Mouse (Mus musculus) testis, adult 2 months (tissue): ENCODE measurements around the gene Wtap. TPM values are rescaled to one million over a fixed set of nuclear protein-coding genes. Genes with fewer than 3 reads are reported as not detected.
"Not testable (repeated sequence)": the region's sequence is repeated elsewhere in the genome, so short reads cannot be mapped to it uniquely, and the experiment has no call there.

Experiments used
- H3K27ac ChIP-seq: fragments of 200-500 bp; 2 replicates; pipeline ENCODE4 v1.5.1; 2012; ENCODE audit warnings: low read depth, low read length; ENCODE audit not compliant: control insufficient read depth, insufficient read depth
- H3K27me3 ChIP-seq: fragments of 200-500 bp; 2 replicates; pipeline ENCODE4 v1.6.1; 2012; ENCODE audit warnings: mild to moderate bottlenecking, low read length, moderate library complexity; ENCODE audit not compliant: control insufficient read depth, insufficient read depth
- H3K36me3 ChIP-seq: fragments of 200-500 bp; 2 replicates; pipeline ENCODE4 v1.6.1; 2012; ENCODE audit warnings: mild to moderate bottlenecking, low read length; ENCODE audit not compliant: control insufficient read depth, insufficient read depth
- H3K4me1 ChIP-seq: fragments of 200-500 bp; 2 replicates; pipeline ENCODE4 v1.6.1; 2012; ENCODE audit warnings: low read length; ENCODE audit not compliant: control insufficient read depth, insufficient read depth
- H3K4me3 ChIP-seq: fragments of 200-500 bp; 2 replicates; pipeline ENCODE4 v1.5.1; 2012; ENCODE audit warnings: low read depth, mild to moderate bottlenecking, low read length, moderate library complexity, mixed read lengths; ENCODE audit not compliant: control insufficient read depth
- CTCF ChIP-seq: fragments of 200-500 bp; IDR thresholded peaks from 2 replicates; pipeline ENCODE4 v1.5.1; 2012; ENCODE audit warnings: low read depth, mild to moderate bottlenecking, inconsistent platforms, low read length, moderate library complexity; ENCODE audit not compliant: control insufficient read depth, insufficient read depth, insufficient replicate concordance
- POLR2A ChIP-seq: fragments of 200-500 bp; IDR thresholded peaks from 2 replicates; pipeline ENCODE4 v1.6.1; 2012; ENCODE audit warnings: low read depth, mild to moderate bottlenecking, inconsistent platforms, low read length, moderate library complexity; ENCODE audit not compliant: control insufficient read depth
- polyA plus RNA-seq: library from polyadenylated mRNA; depleted of rRNA; stranded (reverse); fragments of >200 nt; gene quantifications from 2 replicates; pipeline ENCODE4 v1.2.3, GENCODE M21; 2012; rRNA removed

Gene Wtap
- 6.1 and 7.6 TPM in 2 replicates for polyA plus RNA-seq

- Histone ChIP-seq H3K4me3 (no peak within 1 kb of the TSS), H3K36me3 (no peaks in the 10 kb centered on the region), H3K4me1 (no peaks in the 10 kb centered on the region; the same call in none of the 2 replicates), H3K27me3 (no peaks in the 10 kb centered on the region), H3K27ac (no peak within 1 kb of the TSS)
- TF ChIP-seq CTCF (no peak), POLR2A (no peak)
Measured at GRCm38 (mm10) chr17:12994069-12994468, at the start of gene Wtap. Gene Wtap, minus strand, starts transcription at chr17:12994169.

- H3K36me3 ChIP-seq, H3K4me3 ChIP-seq, H3K4me1 ChIP-seq, H3K27me3 ChIP-seq, H3K27ac ChIP-seq: not testable (repeated sequence)
Measured at GRCm38 (mm10) chr17:13036627-13037192, 42.7 kb upstream of the Wtap start.

GRCm38 (mm10) chr17:13013316-13013715 lies 19.3 kb upstream of the Wtap start:
- no peak overlapping the region for H3K4me3 ChIP-seq
- no peak overlapping the region for H3K27ac ChIP-seq
- H3K27me3 ChIP-seq: no peaks in the 10 kb centered on the region
- TF ChIP-seq CTCF (no peak), POLR2A (no peak)
- H3K4me1 ChIP-seq: peaks cover 4% of the 10 kb centered on the region
- H3K36me3 ChIP-seq: no peaks in the 10 kb centered on the region; the same call in 1 of the 2 replicates

GRCm38 (mm10) chr17:13009887-13010286 lies 15.9 kb upstream of the Wtap start:
- H3K4me3 ChIP-seq: no peak overlapping the region
- TF ChIP-seq POLR2A (no peak), CTCF (no peak)
- H3K36me3 ChIP-seq: no peaks in the 10 kb centered on the region
- H3K27ac ChIP-seq: no peak overlapping the region
- peaks cover 8% of the 10 kb centered on the region for H3K4me1 ChIP-seq
- no peaks in the 10 kb centered on the region for H3K27me3 ChIP-seq

GRCm38 (mm10) chr17:13008528-13008927 lies 14.6 kb upstream of the Wtap start:
- TF ChIP-seq POLR2A: no peak
- Histone ChIP-seq H3K36me3 (no peaks in the 10 kb centered on the region), H3K27ac (peak overlapping the region; percentile 79), H3K27me3 (no peaks in the 10 kb centered on the region), H3K4me3 (peak overlapping the region; percentile 88), H3K4me1 (peaks cover 8% of the 10 kb centered on the region)

- no peak for TF ChIP-seq CTCF
- TF ChIP-seq POLR2A: peak; percentile 98
- H3K36me3 ChIP-seq: no peaks in the 10 kb centered on the region
- H3K4me3 ChIP-seq: peak overlapping the region; percentile 88
- H3K27ac ChIP-seq: peak overlapping the region; percentile 79
- H3K27me3 ChIP-seq: no peaks in the 10 kb centered on the region
- peaks cover 8% of the 10 kb centered on the region for H3K4me1 ChIP-seq
Measured at GRCm38 (mm10) chr17:13007730-13008425, 13.9 kb upstream of the Wtap start.

GRCm38 (mm10) chr17:13006984-13007383 lies 13.0 kb upstream of the Wtap start:
- peak overlapping the region; percentile 88 for H3K4me3 ChIP-seq
- no peaks in the 10 kb centered on the region for H3K27me3 ChIP-seq
- H3K36me3 ChIP-seq: no peaks in the 10 kb centered on the region
- TF ChIP-seq CTCF (no peak), POLR2A (no peak)
- H3K4me1 ChIP-seq: peaks cover 8% of the 10 kb centered on the region
- peak overlapping the region; percentile 78; the same call in 1 of the 2 replicates for H3K27ac ChIP-seq

- Histone ChIP-seq H3K27ac (peak within 1 kb of the TSS; percentile 79), H3K4me3 (peak within 1 kb of the TSS; percentile 88)
- not testable (repeated sequence) for H3K27me3 ChIP-seq, H3K36me3 ChIP-seq, H3K4me1 ChIP-seq
Measured at GRCm38 (mm10) chr17:13006546-13006945, 12.6 kb upstream of the Wtap start, which contains the start of gene Sod2. Gene Sod2, plus strand, starts transcription at chr17:13006846.

GRCm38 (mm10) chr17:13004436-13004835 lies 10.5 kb upstream of the Wtap start:
- not testable (repeated sequence) for H3K4me3 ChIP-seq, H3K36me3 ChIP-seq, H3K27ac ChIP-seq, H3K27me3 ChIP-seq, H3K4me1 ChIP-seq

- not testable (repeated sequence) for H3K36me3 ChIP-seq, H3K4me3 ChIP-seq, H3K27ac ChIP-seq, H3K27me3 ChIP-seq, H3K4me1 ChIP-seq
Measured at GRCm38 (mm10) chr17:13002243-13002642, 8.3 kb upstream of the Wtap start.
